21 mouse cellular contexts compared by ENCODE assay signal in the genomic region with DNA sequence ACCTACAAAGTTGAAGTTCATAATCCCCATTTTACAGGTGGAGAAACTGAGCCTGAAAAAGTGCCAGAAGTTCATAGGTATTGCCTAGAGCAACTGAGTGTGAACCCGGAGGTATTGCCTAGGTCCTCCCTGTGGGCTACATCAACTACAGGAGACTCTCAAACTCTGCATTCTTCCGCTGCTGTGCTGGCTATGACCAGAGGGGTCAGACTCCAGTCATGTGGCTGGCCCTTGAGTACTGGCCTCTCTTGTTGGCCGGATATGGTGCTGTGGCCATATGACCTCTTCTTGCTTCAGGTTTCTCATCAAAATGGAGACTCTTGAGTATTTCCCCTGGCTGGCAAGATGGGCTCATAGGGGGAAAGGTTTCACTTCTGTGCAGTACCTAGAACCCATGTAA. TPM values are rescaled to one million over a fixed set of nuclear protein-coding genes. Genes with fewer than 3 reads are reported as not detected.
DNase-seq lines count a peak whose midpoint lies in the region; ATAC-seq and TF ChIP-seq lines count a peak whose summit lies in the region.
"Had no signal": no experiment of that assay in that cellular context is flagged by ENCODE, and none has a peak within 500 bp of the region (broad histone marks: within the 10 kb centered on the region; RNA-seq: fewer than 3 reads in every experiment).

No protein-coding gene starts in this region.

- TF ChIP-seq POLR2A in kidney, adult 2 months (IDR thresholded peaks at IDR 0.05; ENCODE audit: low read depth, low read length), result no peak

- H3K27me3 ChIP-seq in kidney, adult 2 months (replicated peaks; ENCODE audit: control insufficient read depth, insufficient read depth, low read length), result no peaks in the 10 kb centered on the region
- H3K27me3 ChIP-seq in liver, postnatal 0 days (ENCODE audit: insufficient read depth, low read length), result no peaks in the 10 kb centered on the region
- peaks cover 14% of the 10 kb centered on the region for H3K27me3 ChIP-seq in liver, embryonic 11.5 days (replicated peaks; ENCODE audit: control insufficient read depth, insufficient read depth, low read length)
- H3K27me3 ChIP-seq in stomach, embryonic 16.5 days (ENCODE audit: control insufficient read depth, insufficient read depth, low read length), result 0 out of 2 replicates have a peak, but pooled peaks cover 6% of the 10 kb centered on the region
- no peaks in the 10 kb centered on the region for H3K27me3 ChIP-seq in stomach, postnatal 0 days (ENCODE audit: control insufficient read depth, insufficient read depth, low read length)
- H3K27me3 ChIP-seq: CH12.LX had no signal

- H3K9ac ChIP-seq in liver, postnatal 0 days (replicated peaks), result no peak overlapping the region
- H3K9ac ChIP-seq in liver, embryonic 11.5 days (ENCODE audit: low read depth, low read length), result no peak overlapping the region
- 0 out of 2 replicates have a peak overlapping the region, but pooled peaks have one; percentile 23 for H3K9ac ChIP-seq in stomach, embryonic 16.5 days (ENCODE audit: low read length)
- H3K9ac ChIP-seq in stomach, postnatal 0 days (ENCODE audit: low read length), result no peak overlapping the region
- H3K9ac ChIP-seq: hindbrain, embryonic 15.5 days had no signal

- DNase-seq in kidney, adult 2 months, result no peak
- DNase-seq in kidney, adult 11 months, result no peak
- no peak for DNase-seq in liver, postnatal 0 days
- no peak for DNase-seq in liver, embryonic 11.5 days (ENCODE audit: low spot score)
- DNase-seq in stomach, postnatal 0 days (ENCODE audit: low spot score), result no peak
- DNase-seq in yolk sac, embryonic 10.5 days (ENCODE audit: low spot score), result peak; percentile 66
- DNase-seq in c-Kit-positive CD71-positive TER-119-positive erythroid progenitor cells, embryonic 14.5 days (ENCODE audit: low spot score), result no peak
- DNase-seq: adrenal gland, adult 2 months; adrenal gland, postnatal 25 days; cerebellum, adult 2 months; cerebellum, postnatal 10 days; gastrocnemius, adult 2 months; gastrocnemius, postnatal 25 days; heart, postnatal 14 days had no signal

- ATAC-seq in liver, postnatal 0 days, result no peak
- no peak for ATAC-seq in liver, embryonic 11.5 days (replicated peaks; ENCODE audit: low FRiP score)
- ATAC-seq in stomach, embryonic 16.5 days (ENCODE audit: insufficient read depth, low FRiP score), result no peak
- no peak for ATAC-seq in stomach, postnatal 0 days (ENCODE audit: low FRiP score, low TSS enrichment)
- ATAC-seq: forebrain, embryonic 14.5 days had no signal

- H3K27ac ChIP-seq in kidney, adult 2 months (ENCODE audit: insufficient read depth, low read depth, low read length), result peak overlapping the region; percentile 88; the same call in 1 of the 2 replicates
- H3K27ac ChIP-seq in liver, postnatal 0 days (ENCODE audit: low read depth), result peak overlapping the region; percentile 46; the same call in 1 of the 2 replicates
- no peak overlapping the region for H3K27ac ChIP-seq in liver, embryonic 11.5 days (ENCODE audit: low read depth, low read length)
- H3K27ac ChIP-seq in stomach, embryonic 16.5 days (ENCODE audit: low read length), result peak overlapping the region; percentile 1; the same call in 1 of the 2 replicates
- no peak overlapping the region for H3K27ac ChIP-seq in stomach, postnatal 0 days (replicated peaks)
- H3K27ac ChIP-seq: gastrocnemius, adult 2 months; hindbrain, embryonic 15.5 days had no signal

- no peak overlapping the region for H3K4me2 ChIP-seq in liver, postnatal 0 days (ENCODE audit: low read depth, low read length)
- no peak overlapping the region for H3K4me2 ChIP-seq in liver, embryonic 11.5 days
- no peak overlapping the region for H3K4me2 ChIP-seq in stomach, embryonic 16.5 days (ENCODE audit: low read depth, low read length)
- H3K4me2 ChIP-seq in stomach, postnatal 0 days (replicated peaks; ENCODE audit: low read depth), result no peak overlapping the region
- H3K4me2 ChIP-seq: hindbrain, embryonic 15.5 days had no signal

- no peaks in the 10 kb centered on the region for H3K36me3 ChIP-seq in kidney, adult 2 months (ENCODE audit: control insufficient read depth, insufficient read depth, low read length)
- H3K36me3 ChIP-seq in liver, postnatal 0 days (replicated peaks; ENCODE audit: insufficient read depth, low read length), result no peaks in the 10 kb centered on the region
- no peaks in the 10 kb centered on the region for H3K36me3 ChIP-seq in liver, embryonic 11.5 days (ENCODE audit: control insufficient read depth, insufficient read depth, low read length)
- no peaks in the 10 kb centered on the region for H3K36me3 ChIP-seq in stomach, embryonic 16.5 days (ENCODE audit: control insufficient read depth, insufficient read depth, low read length)
- H3K36me3 ChIP-seq in stomach, postnatal 0 days (ENCODE audit: control insufficient read depth, insufficient read depth, low read length), result no peaks in the 10 kb centered on the region
- H3K36me3 ChIP-seq: embryonic facial prominence, embryonic 10.5 days; forebrain, embryonic 10.5 days; hindbrain, embryonic 10.5 days; hindbrain, embryonic 15.5 days had no signal

- no peak for TF ChIP-seq EP300 in liver, postnatal 0 days (IDR thresholded peaks at IDR 0.05; ENCODE audit: low read depth)
- no peak for TF ChIP-seq EP300 in stomach, postnatal 0 days (optimal IDR thresholded peaks at IDR 0.05)

- 0 out of 2 replicates have a peak, but pooled peaks have one; percentile 14 for TF ChIP-seq CTCF in kidney, adult 2 months (conservative IDR thresholded peaks at IDR 0.05; ENCODE audit: insufficient read depth, insufficient read length, low read depth, low read length)
- 0 out of 2 replicates have a peak, but pooled peaks have one; percentile 15 for TF ChIP-seq CTCF in liver, postnatal 0 days (IDR thresholded peaks at IDR 0.05; ENCODE audit: low read depth)
- TF ChIP-seq CTCF in stomach, postnatal 0 days (IDR thresholded peaks at IDR 0.05; ENCODE audit: low read depth), result no peak; the same call in 1 of the 2 replicates

- no peaks in the 10 kb centered on the region for H3K9me3 ChIP-seq in liver, postnatal 0 days (ENCODE audit: low read length)
- H3K9me3 ChIP-seq in liver, embryonic 11.5 days (ENCODE audit: control insufficient read depth, low read length), result no peaks in the 10 kb centered on the region
- no peaks in the 10 kb centered on the region for H3K9me3 ChIP-seq in stomach, embryonic 16.5 days (replicated peaks; ENCODE audit: control insufficient read depth, low read length)
- no peaks in the 10 kb centered on the region for H3K9me3 ChIP-seq in stomach, postnatal 0 days (ENCODE audit: control insufficient read depth, low read length)
- H3K9me3 ChIP-seq: embryonic facial prominence, embryonic 10.5 days; forebrain, embryonic 10.5 days; hindbrain, embryonic 10.5 days; hindbrain, embryonic 15.5 days had no signal

- H3K4me1 ChIP-seq in kidney, adult 2 months (ENCODE audit: control insufficient read depth, insufficient read depth, low read length), result peaks cover 3% of the 10 kb centered on the region; the same call in 1 of the 2 replicates
- peaks cover 70% of the 10 kb centered on the region for H3K4me1 ChIP-seq in liver, postnatal 0 days (ENCODE audit: insufficient read depth)
- H3K4me1 ChIP-seq in liver, embryonic 11.5 days (replicated peaks; ENCODE audit: control insufficient read depth, insufficient read depth, low read length), result peaks cover 51% of the 10 kb centered on the region
- H3K4me1 ChIP-seq in stomach, embryonic 16.5 days (ENCODE audit: control insufficient read depth, insufficient read depth, low read length), result peaks cover 30% of the 10 kb centered on the region
- no peaks in the 10 kb centered on the region for H3K4me1 ChIP-seq in stomach, postnatal 0 days (replicated peaks; ENCODE audit: control insufficient read depth, insufficient read depth)

- WGBS in kidney, adult 2 months, result 72% methylated on average over 3 of the region's 3 CpGs
- 65% methylated on average over 3 of the region's 3 CpGs for WGBS in liver, postnatal 0 days (ENCODE audit: insufficient replicate concordance)
- 81% methylated on average over 3 of the region's 3 CpGs for WGBS in liver, embryonic 11.5 days
- WGBS in stomach, embryonic 16.5 days, result 78% methylated on average over 3 of the region's 3 CpGs
- 79% methylated on average over 3 of the region's 3 CpGs for WGBS in stomach, postnatal 0 days

- no peak overlapping the region for H3K4me3 ChIP-seq in kidney, adult 2 months (ENCODE audit: insufficient read depth, low read depth, low read length)
- H3K4me3 ChIP-seq in liver, postnatal 0 days (ENCODE audit: low read depth, low read length), result no peak overlapping the region
- no peak overlapping the region for H3K4me3 ChIP-seq in liver, embryonic 11.5 days (ENCODE audit: low read depth, low read length)
- no peak overlapping the region for H3K4me3 ChIP-seq in stomach, embryonic 16.5 days (replicated peaks; ENCODE audit: low read length)
- H3K4me3 ChIP-seq in stomach, postnatal 0 days (ENCODE audit: low read depth, low read length), result no peak overlapping the region
- H3K4me3 ChIP-seq: embryonic facial prominence, embryonic 10.5 days; forebrain, embryonic 10.5 days; gastrocnemius, adult 2 months; hindbrain, embryonic 10.5 days; hindbrain, embryonic 15.5 days had no signal

RNA-seq across cellular contexts. Expression of a gene that starts 5.1 kb away (rescaled TPM):
- 0.09 and 0.23 TPM in 2 replicates for polyA plus RNA-seq in kidney, adult 2 months (2012; rRNA removed)
- polyA plus RNA-seq in liver, postnatal 0 days (2015; fragmentation: Nextera tagmentation; extraction: Ambion mirVana), result 7.5 and 7.8 TPM in 2 replicates
- polyA plus RNA-seq in liver, embryonic 11.5 days (2014; fragmentation: Nextera tagmentation; extraction: Ambion mirVana), result 0.52 and 0.96 TPM in 2 replicates
- 0.21 and 0.24 TPM in 2 replicates for polyA plus RNA-seq in stomach, embryonic 16.5 days (2015; fragmentation: Nextera tagmentation; extraction: Ambion mirVana)
- polyA plus RNA-seq in stomach, postnatal 0 days (2015; fragmentation: Nextera tagmentation; extraction: Ambion mirVana), result 0.24 and 0.45 TPM in 2 replicates
- polyA plus RNA-seq: embryonic facial prominence, embryonic 10.5 days; forebrain, embryonic 10.5 days had no signal

RNA-seq across cellular contexts. Expression of a gene that starts 5.9 kb away (rescaled TPM):
- 7.9 and 9.7 TPM in 2 replicates for polyA plus RNA-seq in kidney, adult 2 months (2012; rRNA removed)
- polyA plus RNA-seq in liver, postnatal 0 days (2015; fragmentation: Nextera tagmentation; extraction: Ambion mirVana), result 1.0 and 1.6 TPM in 2 replicates
- polyA plus RNA-seq in liver, embryonic 11.5 days (2014; fragmentation: Nextera tagmentation; extraction: Ambion mirVana), result 0.22 and 0.23 TPM in 2 replicates
- 5.1 and 7.7 TPM in 2 replicates for polyA plus RNA-seq in stomach, embryonic 16.5 days (2015; fragmentation: Nextera tagmentation; extraction: Ambion mirVana)
- polyA plus RNA-seq in stomach, postnatal 0 days (2015; fragmentation: Nextera tagmentation; extraction: Ambion mirVana), result 8.9 and 10.9 TPM in 2 replicates

RNA-seq across cellular contexts. Expression of a gene that starts 41.9 kb away (rescaled TPM):
- 0.91 and 1.4 TPM in 2 replicates for polyA plus RNA-seq in kidney, adult 2 months (2012; rRNA removed)
- 1.5 TPM in 2 replicates for polyA plus RNA-seq in liver, postnatal 0 days (2015; fragmentation: Nextera tagmentation; extraction: Ambion mirVana)
- 1.0 and 1.6 TPM in 2 replicates for polyA plus RNA-seq in liver, embryonic 11.5 days (2014; fragmentation: Nextera tagmentation; extraction: Ambion mirVana)
- 4.7 and 5.4 TPM in 2 replicates for polyA plus RNA-seq in stomach, embryonic 16.5 days (2015; fragmentation: Nextera tagmentation; extraction: Ambion mirVana)
- 5.4 and 6.7 TPM in 2 replicates for polyA plus RNA-seq in stomach, postnatal 0 days (2015; fragmentation: Nextera tagmentation; extraction: Ambion mirVana)

RNA-seq across cellular contexts. Expression of a gene that starts 57.1 kb away (rescaled TPM):
- 0.91 and 0.95 TPM in 2 replicates for polyA plus RNA-seq in kidney, adult 2 months (2012; rRNA removed)
- 0.11 and 0.13 TPM in 2 replicates for polyA plus RNA-seq in liver, postnatal 0 days (2015; fragmentation: Nextera tagmentation; extraction: Ambion mirVana)
- 0.43 and 0.60 TPM in 2 replicates for polyA plus RNA-seq in liver, embryonic 11.5 days (2014; fragmentation: Nextera tagmentation; extraction: Ambion mirVana)
- polyA plus RNA-seq in stomach, embryonic 16.5 days (2015; fragmentation: Nextera tagmentation; extraction: Ambion mirVana), result 0.64 and 0.84 TPM in 2 replicates
- 0.17 and 0.22 TPM in 2 replicates for polyA plus RNA-seq in stomach, postnatal 0 days (2015; fragmentation: Nextera tagmentation; extraction: Ambion mirVana)

RNA-seq across cellular contexts. Expression of a gene that starts 59.8 kb away (rescaled TPM):
- polyA plus RNA-seq in kidney, adult 2 months (2012; rRNA removed), result 22.9 and 23.7 TPM in 2 replicates
- 6.5 and 8.1 TPM in 2 replicates for polyA plus RNA-seq in liver, postnatal 0 days (2015; fragmentation: Nextera tagmentation; extraction: Ambion mirVana)
- polyA plus RNA-seq in liver, embryonic 11.5 days (2014; fragmentation: Nextera tagmentation; extraction: Ambion mirVana), result 20.7 and 21.3 TPM in 2 replicates
- 25.7 and 27.3 TPM in 2 replicates for polyA plus RNA-seq in stomach, embryonic 16.5 days (2015; fragmentation: Nextera tagmentation; extraction: Ambion mirVana)
- 11.0 and 11.1 TPM in 2 replicates for polyA plus RNA-seq in stomach, postnatal 0 days (2015; fragmentation: Nextera tagmentation; extraction: Ambion mirVana)

Comparison
In these comparisons a context has a peak if more than half of its experiments do, and no peak if none do; other contexts are left out.
1. H3K27ac ChIP-seq: peak in kidney, adult 2 months (single experiment), liver, postnatal 0 days (single experiment) and stomach, embryonic 16.5 days (single experiment); none in liver, embryonic 11.5 days (single experiment) and stomach, postnatal 0 days (single experiment).